Mouse (Mus musculus): ENCODE measurements around the gene Olfr729.

Gene Olfr729

DNA sequence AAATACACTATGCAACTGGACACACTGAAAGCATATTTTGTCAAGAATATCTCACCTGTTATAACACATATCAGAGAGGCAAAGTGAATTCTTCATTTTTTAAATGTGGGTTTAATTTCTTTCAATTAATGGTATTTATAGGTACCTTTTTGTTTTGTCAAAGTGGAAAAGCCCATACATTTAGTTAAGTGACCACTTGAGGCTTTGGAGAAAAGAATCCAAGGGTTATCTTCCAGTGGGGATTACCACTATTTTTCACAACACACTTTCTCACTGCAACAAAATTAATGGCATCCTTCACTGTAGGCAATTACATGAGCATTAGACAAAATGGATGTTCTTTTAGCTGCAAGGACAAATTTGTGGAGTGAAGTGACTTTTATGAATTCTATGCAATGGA lies at the start of gene Olfr729:
TSS of gene Olfr729 (minus strand) at position 101 of the 400 bp plus-strand sequence.
- in situ Hi-C loops (cut with MseI, MboI): no loop called here

DNA sequence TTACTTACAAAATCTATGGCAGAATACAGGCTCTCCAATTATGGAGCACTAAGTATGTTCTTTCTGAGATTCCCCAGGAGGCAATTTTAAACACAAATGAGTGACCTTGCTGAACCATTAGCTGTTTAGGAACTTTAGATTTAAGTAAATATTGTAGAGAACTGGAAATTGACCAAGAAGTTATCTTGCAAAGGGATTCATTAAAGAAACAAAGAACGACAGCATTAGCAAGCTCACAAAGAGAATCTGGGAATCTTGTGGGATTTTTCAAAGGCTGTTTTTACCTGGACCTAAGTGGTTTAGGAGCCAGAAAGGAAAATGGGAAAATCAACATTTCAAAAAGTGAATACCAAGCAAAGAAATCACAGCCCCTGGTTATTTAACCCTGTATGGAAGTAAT lies 35.4 kb upstream of the Olfr729 start, which contains the start of gene Olfr730:
TSS of gene Olfr730 (minus strand) at position 101 of the 400 bp plus-strand sequence.
- in situ Hi-C loops (cut with MseI, MboI): no loop called here

DNA sequence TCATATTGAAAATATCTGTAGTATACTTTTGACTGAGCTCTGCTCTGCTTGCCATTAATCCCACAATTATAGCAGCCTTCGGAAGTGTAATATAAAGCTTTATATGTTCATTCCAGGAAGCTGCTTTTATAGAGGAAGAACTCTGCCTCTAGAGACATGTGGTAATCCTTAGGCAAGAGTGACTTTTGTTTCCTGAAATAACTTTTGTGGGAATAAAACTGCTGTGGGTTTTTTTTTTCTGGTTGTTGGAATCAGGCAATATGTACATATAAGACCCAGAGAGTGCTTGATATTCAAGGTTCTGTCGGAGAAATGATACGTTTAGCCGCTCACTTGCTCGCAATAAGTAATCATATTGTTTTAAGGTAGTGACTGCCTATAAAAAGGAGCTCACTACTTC lies 10.1 kb downstream of the Olfr729 start, which contains the start of gene Olfr728:
TSS of gene Olfr728 (minus strand) at position 101 of the 400 bp plus-strand sequence.
- in situ Hi-C loops (cut with MseI, MboI): no loop called here

DNA sequence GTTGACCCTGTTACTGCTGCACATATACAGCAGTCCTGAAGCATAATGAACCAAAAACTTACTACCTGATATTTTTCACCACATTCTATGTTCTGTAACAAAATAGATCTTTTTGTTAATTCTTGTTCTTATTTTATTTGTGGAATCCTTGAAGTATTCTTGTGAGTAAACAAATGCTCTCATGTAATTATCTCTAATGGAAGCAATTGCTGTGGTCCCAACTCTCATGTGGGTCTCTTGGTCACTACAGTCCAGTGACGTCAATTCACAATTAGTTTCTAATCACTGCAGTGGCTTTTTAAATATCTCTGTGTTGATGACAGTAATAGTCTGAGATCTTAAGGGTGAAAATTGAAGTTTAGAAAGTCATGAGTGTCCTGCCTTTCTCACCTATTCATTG lies 29.8 kb downstream of the Olfr729 start, which contains the start of gene Olfr727:
TSS of gene Olfr727 (plus strand) at position 301 of the 400 bp plus-strand sequence.
- in situ Hi-C loops (cut with MseI, MboI): no loop called here

Data from mouse trophoblast stem cell (cell line).